Mouse (Mus musculus) limb, embryonic 10.5 days (tissue): ENCODE results near the gene Dock9. TPM values are rescaled to one million over a fixed set of nuclear protein-coding genes. Genes with fewer than 3 reads are reported as not detected.
"Not testable (repeated sequence)": the region's sequence is repeated elsewhere in the genome, so short reads cannot be mapped to it uniquely, and the experiment has no call there.

Experiments used
- DNase-seq: peaks from one replicate; pipeline ENCODE4 v3.0.0-alpha.2; 2017; ENCODE audit warnings: low spot score
- H3K27ac ChIP-seq: fragments of 300-500 bp; sonication (generic); 2 replicates; pipeline ENCODE4 v1.5.1; 2016; ENCODE audit warnings: mild to moderate bottlenecking
- H3K27me3 ChIP-seq: fragments of 300-500 bp; sonication (generic); 2 replicates; pipeline ENCODE4 v1.6.1; 2016; ENCODE audit warnings: low read depth, mild to moderate bottlenecking; ENCODE audit not compliant: poor library complexity, severe bottlenecking
- H3K36me3 ChIP-seq: fragments of 300-500 bp; sonication (generic); 2 replicates; pipeline ENCODE4 v1.6.1; 2016; ENCODE audit warnings: mild to moderate bottlenecking, moderate library complexity
- H3K4me1 ChIP-seq: fragments of 300-500 bp; sonication (generic); 2 replicates; pipeline ENCODE4 v1.6.1; 2016
- H3K4me3 ChIP-seq: fragments of 300-500 bp; sonication (generic); 2 replicates; pipeline ENCODE4 v1.5.1; 2016; ENCODE audit warnings: mild to moderate bottlenecking, moderate library complexity
- H3K9me3 ChIP-seq: fragments of 300-500 bp; sonication (generic); replicated peaks from 2 replicates; pipeline ENCODE4 v1.6.1; 2016; ENCODE audit warnings: mild to moderate bottlenecking
- WGBS: fragments of 180-500 bp; shearing (Covaris S2); methylation state at CpG from one replicate; pipeline ENCODE4 v1.1.7; 2016; 5-methylcytosine and 5-hydroxymethylcytosine counted together
- polyA plus RNA-seq: library from polyadenylated mRNA; unstranded; fragments of >200 nt; fragmentation: Nextera tagmentation; extraction: Ambion mirVana; gene quantifications from 2 replicates; pipeline ENCODE4 v1.2.1, GENCODE M21; 2016

Gene Dock9
- polyA plus RNA-seq, 1 experiment from 2014 or later = 4.0 TPM

GRCm38 (mm10) chr14:121634736-121635430 lies 162.8 kb downstream of the Dock9 start:
- Histone ChIP-seq H3K4me3 (no peak overlapping the region), H3K9me3 (no peaks in the 10 kb centered on the region), H3K4me1 (no peaks in the 10 kb centered on the region), H3K27ac (no peak overlapping the region), H3K27me3 (no peaks in the 10 kb centered on the region), H3K36me3 (peaks cover 7% of the 10 kb centered on the region; the same call in 1 of the 2 replicates)
- WGBS = 91% methylated on average over 11 of the region's 11 CpGs
- DNase-seq = no peak

GRCm38 (mm10) chr14:121634093-121634735 lies 163.4 kb downstream of the Dock9 start:
- Histone ChIP-seq H3K4me3 (no peak overlapping the region), H3K9me3 (no peaks in the 10 kb centered on the region), H3K27me3 (no peaks in the 10 kb centered on the region), H3K27ac (no peak overlapping the region), H3K36me3 (peaks cover 7% of the 10 kb centered on the region; the same call in 1 of the 2 replicates), H3K4me1 (no peaks in the 10 kb centered on the region)
- DNase-seq = no peak
- 84% methylated on average over 14 of the region's 14 CpGs for WGBS

DNA sequence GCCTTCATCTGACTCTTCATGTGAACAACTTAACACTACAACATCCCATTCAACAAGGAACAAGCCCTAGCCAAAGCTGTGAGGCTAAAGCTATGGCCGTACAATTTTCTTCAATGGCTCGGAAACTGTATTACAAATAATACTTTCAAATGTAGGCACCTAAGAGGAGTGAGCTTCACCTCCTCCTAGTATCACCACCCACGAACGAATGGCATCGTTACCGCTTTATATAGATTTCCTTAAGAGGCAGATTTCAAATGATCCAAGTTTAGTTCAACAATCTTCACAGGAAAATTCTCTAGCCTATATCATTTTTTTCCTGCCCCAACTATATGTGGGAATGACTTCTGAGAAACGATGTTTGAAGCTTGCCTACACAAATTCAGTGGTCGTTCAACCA lies 165.7 kb downstream of the Dock9 start:
- DNase-seq = no peak
- no peak overlapping the region for H3K27ac ChIP-seq
- H3K36me3 ChIP-seq = no peaks in the 10 kb centered on the region
- 96% methylated on average over 8 of the region's 8 CpGs for WGBS
- H3K9me3 ChIP-seq = no peaks in the 10 kb centered on the region
- no peak overlapping the region for H3K4me3 ChIP-seq
- no peaks in the 10 kb centered on the region for H3K27me3 ChIP-seq
- no peaks in the 10 kb centered on the region for H3K4me1 ChIP-seq

DNA sequence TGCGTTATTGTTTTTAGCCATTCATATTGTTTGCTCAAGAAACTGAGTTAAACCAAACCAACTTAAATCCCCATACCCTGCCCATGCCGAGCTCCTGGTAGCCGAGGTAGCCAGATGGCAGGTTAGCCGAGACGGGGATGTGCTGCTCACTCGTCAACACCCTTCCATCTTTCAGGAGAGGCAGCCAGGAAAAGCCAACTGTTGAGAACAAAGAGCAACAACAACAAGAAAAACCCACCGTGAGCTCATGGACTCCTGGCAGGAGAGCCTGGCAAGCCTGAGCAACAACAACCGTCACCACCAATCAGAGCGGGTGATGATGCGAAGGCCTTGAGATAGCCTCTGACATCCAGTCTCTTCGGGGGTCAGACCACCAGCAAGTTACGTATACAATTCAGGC lies 170.9 kb downstream of the Dock9 start:
- H3K27me3 ChIP-seq = no peaks in the 10 kb centered on the region

DNA sequence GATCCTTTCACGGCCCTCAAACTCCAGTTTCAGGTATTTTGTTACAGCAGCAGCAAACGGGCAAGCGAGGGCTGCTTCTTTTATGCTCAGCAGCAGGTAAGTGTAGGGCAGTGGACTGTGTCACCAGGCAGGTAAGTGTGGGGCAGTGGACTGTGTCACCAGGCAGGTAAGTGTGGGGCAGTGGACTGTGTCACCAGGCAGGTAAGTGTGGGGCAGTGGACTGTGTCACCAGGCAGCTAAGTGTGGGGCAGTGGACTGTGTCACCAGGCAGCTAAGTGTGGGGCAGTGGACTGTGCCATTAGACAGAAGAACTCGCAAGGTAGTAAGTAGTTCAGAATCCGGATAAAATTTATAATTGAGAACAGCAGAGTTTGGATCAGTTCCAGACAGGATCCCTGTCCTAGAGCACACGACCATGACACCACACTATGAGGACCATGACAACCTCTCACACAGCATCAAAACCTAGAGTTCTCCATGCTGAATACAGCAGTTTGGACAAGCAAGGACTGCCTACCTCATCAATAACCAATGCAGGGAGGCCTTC lies 173.6 kb downstream of the Dock9 start:
- not testable (repeated sequence) for H3K9me3 ChIP-seq, H3K36me3 ChIP-seq, H3K4me3 ChIP-seq, H3K4me1 ChIP-seq, DNase-seq, H3K27me3 ChIP-seq, H3K27ac ChIP-seq
- WGBS = 93% methylated on average over 6 of the region's 6 CpGs

More for the DNA sequence above, 170.9 kb downstream of the Dock9 start:
- WGBS = 93% methylated on average over 12 of the region's 12 CpGs
- DNase-seq = no peak
- no peaks in the 10 kb centered on the region for H3K9me3 ChIP-seq
- H3K4me3 ChIP-seq = no peak overlapping the region
- no peak overlapping the region for H3K27ac ChIP-seq
- H3K36me3 ChIP-seq = no peaks in the 10 kb centered on the region
- H3K4me1 ChIP-seq = no peaks in the 10 kb centered on the region

DNA sequence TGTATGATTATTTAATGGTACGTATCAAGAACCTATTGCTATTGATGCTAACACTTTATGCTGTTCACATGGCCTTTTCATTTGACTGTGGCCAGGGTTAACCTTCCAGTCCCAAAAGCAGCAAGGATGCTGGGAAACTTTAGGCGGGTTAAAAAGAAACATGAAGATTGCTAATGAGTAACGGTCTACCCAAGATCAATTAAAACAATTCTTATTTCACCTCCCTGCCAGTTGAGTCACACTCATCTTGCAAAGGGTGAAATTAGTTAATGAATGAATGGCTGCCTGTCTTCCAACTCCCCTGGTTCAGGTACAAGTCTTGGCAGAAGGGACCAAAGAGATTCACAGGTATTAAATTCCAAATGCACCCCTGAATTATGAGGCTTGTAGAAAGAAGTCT lies 175.8 kb downstream of the Dock9 start:
- no peak for DNase-seq
- 96% methylated on average over 3 of the region's 3 CpGs for WGBS
- no peaks in the 10 kb centered on the region for H3K4me1 ChIP-seq
- 0 out of 2 replicates have a peak, but pooled peaks cover 3% of the 10 kb centered on the region for H3K36me3 ChIP-seq
- no peak overlapping the region for H3K27ac ChIP-seq
- H3K9me3 ChIP-seq = no peaks in the 10 kb centered on the region
- H3K27me3 ChIP-seq = no peaks in the 10 kb centered on the region
- H3K4me3 ChIP-seq = no peak overlapping the region

- H3K36me3 ChIP-seq = 0 out of 2 replicates have a peak, but pooled peaks cover 3% of the 10 kb centered on the region
- H3K9me3 ChIP-seq = no peaks in the 10 kb centered on the region
- H3K27me3 ChIP-seq = no peaks in the 10 kb centered on the region
- WGBS = 88% methylated on average over 3 of the region's 3 CpGs
- no peak overlapping the region for H3K4me3 ChIP-seq
- no peaks in the 10 kb centered on the region for H3K4me1 ChIP-seq
- no peak for DNase-seq
- H3K27ac ChIP-seq = no peak overlapping the region
Observed at GRCm38 (mm10) chr14:121620567-121620966, 177.1 kb downstream of the Dock9 start.

GRCm38 (mm10) chr14:121620157-121620556 lies 177.5 kb downstream of the Dock9 start:
- no peak overlapping the region for H3K27ac ChIP-seq
- no peaks in the 10 kb centered on the region for H3K9me3 ChIP-seq
- WGBS = 100% methylated on average over 7 of the region's 7 CpGs
- no peak overlapping the region for H3K4me3 ChIP-seq
- DNase-seq = no peak
- no peaks in the 10 kb centered on the region for H3K27me3 ChIP-seq
- H3K36me3 ChIP-seq = 0 out of 2 replicates have a peak, but pooled peaks cover 3% of the 10 kb centered on the region
- H3K4me1 ChIP-seq = no peaks in the 10 kb centered on the region

GRCm38 (mm10) chr14:121617645-121618390 lies 179.8 kb downstream of the Dock9 start:
- 91% methylated on average over 4 of the region's 4 CpGs for WGBS
- Histone ChIP-seq H3K36me3 (0 out of 2 replicates have a peak, but pooled peaks cover 3% of the 10 kb centered on the region), H3K4me1 (no peaks in the 10 kb centered on the region), H3K27ac (no peak overlapping the region), H3K27me3 (no peaks in the 10 kb centered on the region), H3K4me3 (no peak overlapping the region), H3K9me3 (no peaks in the 10 kb centered on the region)
- no peak for DNase-seq

DNA sequence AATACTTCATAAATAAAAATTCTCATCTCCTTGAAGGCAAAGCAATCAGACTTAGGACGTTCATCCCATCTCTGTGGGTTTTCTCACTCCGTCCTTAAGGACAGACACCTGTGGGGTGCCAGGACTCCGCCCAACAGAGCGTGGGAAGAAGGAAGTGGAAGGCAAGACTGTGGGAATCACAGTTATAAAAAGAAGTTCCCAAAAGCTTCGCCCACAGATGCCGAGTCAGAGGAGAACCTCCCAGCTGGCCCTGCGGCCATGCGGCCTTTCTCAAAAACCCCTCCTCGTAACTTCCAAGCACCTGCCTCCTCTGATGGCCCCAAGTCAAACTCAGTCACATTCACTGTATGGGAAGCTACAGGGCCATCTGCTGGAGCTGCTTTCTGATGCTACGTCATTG lies 182.2 kb downstream of the Dock9 start:
- no peak for DNase-seq
- H3K9me3 ChIP-seq = no peaks in the 10 kb centered on the region
- H3K27ac ChIP-seq = no peak overlapping the region
- H3K4me1 ChIP-seq = peaks cover 12% of the 10 kb centered on the region
- no peak overlapping the region for H3K4me3 ChIP-seq
- H3K36me3 ChIP-seq = 0 out of 2 replicates have a peak, but pooled peaks cover under 1% of the 10 kb centered on the region
- no peaks in the 10 kb centered on the region for H3K27me3 ChIP-seq
- WGBS = 87% methylated on average over 10 of the region's 10 CpGs

DNA sequence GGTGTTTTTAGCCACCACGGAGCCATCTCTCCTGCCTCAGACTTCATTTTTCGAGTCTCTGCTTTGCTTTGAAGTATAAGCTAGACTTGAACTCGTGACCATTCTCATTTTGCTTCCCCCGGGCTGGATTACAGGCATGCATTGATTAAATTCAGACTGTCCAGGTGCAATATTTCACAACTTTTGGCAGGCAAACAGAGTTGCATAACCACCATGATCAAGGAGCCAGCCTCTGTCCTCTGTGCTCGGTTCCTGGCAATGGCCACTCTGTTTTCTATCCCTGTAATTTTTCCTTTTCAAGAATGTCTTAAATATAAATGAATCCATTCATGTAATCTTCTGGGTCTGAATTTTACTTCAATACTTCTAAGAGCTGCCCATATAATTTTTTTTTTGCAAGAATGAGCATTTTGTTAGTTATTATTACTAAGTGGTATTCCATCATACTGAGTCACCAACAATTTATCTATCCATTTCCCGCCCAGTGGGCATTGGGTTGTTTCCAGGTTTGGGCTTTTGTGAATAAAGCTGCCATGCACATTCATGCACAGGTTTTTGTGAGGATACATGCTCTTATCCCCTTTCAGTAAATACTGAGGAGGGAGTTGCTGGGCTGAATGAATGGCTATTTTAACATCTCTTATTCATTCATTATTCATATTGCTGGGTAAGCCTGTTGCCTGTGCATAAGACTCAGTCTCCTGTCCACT lies 183.0 kb downstream of the Dock9 start:
- Histone ChIP-seq H3K27ac (no peak overlapping the region), H3K4me1 (peaks cover 12% of the 10 kb centered on the region), H3K9me3 (no peaks in the 10 kb centered on the region), H3K27me3 (no peaks in the 10 kb centered on the region), H3K4me3 (no peak overlapping the region), H3K36me3 (no peaks in the 10 kb centered on the region)
- DNase-seq = no peak
- 87% methylated on average over 6 of the region's 6 CpGs for WGBS

DNA sequence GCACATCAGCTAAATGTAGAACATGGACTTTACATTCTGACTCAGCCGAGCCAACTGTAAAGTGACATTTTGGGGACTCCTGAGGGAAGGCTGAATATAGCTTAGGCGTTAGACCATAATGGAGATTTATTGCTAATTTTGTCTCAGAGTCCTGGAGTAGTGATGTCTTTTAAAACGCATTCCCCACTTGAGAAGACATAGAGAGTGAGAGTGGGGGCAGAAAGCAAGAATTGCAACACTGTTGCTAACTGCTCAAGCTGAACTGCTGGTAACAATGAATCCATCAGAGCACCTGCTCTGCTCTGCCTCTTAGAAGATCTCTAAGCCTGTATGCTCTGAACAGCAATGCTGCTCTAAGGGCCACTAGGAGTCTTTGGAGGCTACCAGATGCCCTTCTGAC lies 184.1 kb downstream of the Dock9 start:
- Histone ChIP-seq H3K27me3 (no peaks in the 10 kb centered on the region), H3K27ac (no peak overlapping the region), H3K4me1 (peaks cover 16% of the 10 kb centered on the region), H3K4me3 (no peak overlapping the region), H3K9me3 (no peaks in the 10 kb centered on the region), H3K36me3 (no peaks in the 10 kb centered on the region)
- WGBS = 80% methylated on average over 3 of the region's 3 CpGs
- DNase-seq = no peak
